Mouse (Mus musculus) activated CD4-positive, CD25-positive, alpha-beta regulatory T cell, adult 9 weeks (primary cell): ENCODE measurements around the gene Erich4. TPM values are rescaled to one million over a fixed set of nuclear protein-coding genes. Genes with fewer than 3 reads are reported as not detected.

ENCODE experiments used
- polyA plus RNA-seq: library from polyadenylated mRNA; unstranded; fragments of 100-300 nt; shearing (Covaris generic); gene quantifications from one replicate; pipeline ENCODE4 v1.2.1, GENCODE M21; 2017

Gene Erich4
- not detected for polyA plus RNA-seq

GRCm38 (mm10) chr7:25615706-25616011, at the start of gene Erich4:
Gene Erich4 (minus strand): TSS chr7:25615892.

DNA sequence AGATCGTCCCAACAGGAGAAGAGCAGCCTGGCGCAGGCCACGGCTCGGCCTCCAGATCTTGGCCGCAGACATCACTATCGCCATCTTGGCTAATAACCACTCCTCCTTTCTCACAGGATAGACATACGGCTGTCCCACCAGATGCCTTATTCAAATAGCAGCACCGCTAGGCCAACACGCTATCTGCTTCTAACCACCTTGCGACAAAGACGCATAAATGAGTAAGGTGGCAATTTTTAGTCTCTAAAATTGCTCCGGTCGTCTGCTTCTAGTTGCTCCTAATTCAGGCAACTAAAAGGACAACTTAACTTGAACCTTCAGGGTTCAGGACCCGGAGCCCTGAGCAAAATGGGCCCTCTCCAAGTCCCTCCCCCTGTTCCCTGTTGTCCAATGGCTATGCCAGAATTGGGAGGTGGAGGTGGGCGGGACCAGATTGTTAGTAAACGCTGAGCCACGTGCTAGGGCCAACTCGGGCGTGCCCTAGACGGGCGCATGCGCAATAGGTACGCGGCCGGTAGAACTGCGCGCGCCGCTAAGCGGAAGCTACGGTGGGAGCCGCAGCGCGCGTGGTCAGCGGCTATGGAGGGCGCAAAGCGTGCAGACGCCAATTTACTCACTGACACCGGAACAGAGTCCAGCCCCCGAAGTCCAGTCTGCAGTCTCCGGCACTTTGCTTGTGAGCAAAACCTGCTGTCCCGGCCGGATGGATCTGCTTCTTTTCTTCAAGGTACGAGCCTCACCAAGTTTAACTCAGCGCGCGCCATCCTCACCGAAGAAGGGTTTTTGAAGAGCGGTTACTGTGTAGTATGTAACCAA, 43.2 kb upstream of the Erich4 start, which contains the start of the genes Bckdha and Exosc5:
Gene Bckdha (minus strand): TSS at position 325 of the 816 bp plus-strand sequence.
Gene Exosc5 (plus strand): TSS at position 508 of the 816 bp plus-strand sequence.

GRCm38 (mm10) chr7:25626509-25627430, 11.1 kb upstream of the Erich4 start, which contains the start of gene B3gnt8:
Gene B3gnt8 (plus strand): TSS chr7:25626654.

DNA sequence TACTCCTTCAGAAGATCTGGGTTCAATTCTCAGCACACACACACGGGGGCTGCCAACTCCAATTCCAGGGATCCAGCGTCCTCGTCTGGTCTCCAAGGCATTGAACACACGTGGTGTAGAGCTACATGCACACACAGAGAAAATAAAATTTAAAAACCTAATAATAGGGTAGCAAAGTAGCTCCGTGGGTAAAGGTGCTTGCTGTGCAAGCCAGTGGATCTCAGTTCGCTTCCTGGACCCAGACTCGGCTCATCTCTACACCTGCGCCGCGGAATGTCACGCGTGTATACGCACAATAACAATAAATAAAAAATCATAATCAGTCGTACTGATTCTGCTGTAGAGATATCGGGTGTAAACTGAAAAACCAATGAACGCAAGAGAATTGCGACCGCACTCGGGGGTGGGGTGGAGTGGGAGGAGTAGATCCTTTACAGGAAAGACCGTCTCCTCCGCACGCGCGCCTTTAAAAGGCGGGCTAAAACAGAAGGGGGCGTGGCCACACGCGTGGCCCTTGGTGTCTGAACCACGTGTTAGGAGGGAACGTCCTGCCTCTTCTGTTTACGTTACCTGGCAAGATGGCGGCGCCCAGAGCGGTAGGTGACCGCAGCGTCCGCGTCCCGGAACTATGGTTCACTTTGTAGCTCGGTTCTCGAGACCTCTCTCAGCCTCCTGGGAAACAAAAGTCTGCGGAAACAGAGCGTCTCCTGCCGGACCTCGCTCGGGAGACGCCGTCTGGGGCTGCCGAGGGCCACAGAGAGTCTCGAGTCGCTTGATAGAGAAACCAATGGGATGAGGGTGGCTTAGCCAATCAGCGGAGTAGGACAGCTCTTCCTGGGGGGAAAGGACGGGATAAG, 3.4 kb upstream of the Erich4 start, which contains the start of gene Dmac2:
Gene Dmac2 (plus strand): TSS at position 550 of the 857 bp plus-strand sequence.

Other genes starting within 250 kb of the Erich4 start
- gene Cnfn, start 246.2 kb downstream of the Erich4 start, polyA plus RNA-seq, result not detected
- 18.2 TPM for gene Lipe, start 217.2 kb downstream of the Erich4 start, polyA plus RNA-seq
- gene Cxcl17, start 203.0 kb downstream of the Erich4 start, polyA plus RNA-seq, result not detected
- 0.37 TPM for gene Ceacam1, start 138.3 kb downstream of the Erich4 start, polyA plus RNA-seq
- not detected for gene Ceacam2, start 76.0 kb downstream of the Erich4 start, polyA plus RNA-seq
- gene Dmac2, start 3.5 kb upstream of the Erich4 start, polyA plus RNA-seq, result 67.2 TPM
- gene B3gnt8, start 10.8 kb upstream of the Erich4 start, polyA plus RNA-seq, result 0.28 TPM
- gene Bckdha, start 43.1 kb upstream of the Erich4 start, polyA plus RNA-seq, result 53.1 TPM
- 113 TPM for gene Exosc5, start 43.3 kb upstream of the Erich4 start, polyA plus RNA-seq
- gene Tmem91, start 59.3 kb upstream of the Erich4 start, polyA plus RNA-seq, result 4.5 TPM
- 51.7 TPM for gene B9d2, start 64.9 kb upstream of the Erich4 start, polyA plus RNA-seq
- 80.3 TPM for gene Tgfb1, start 71.1 kb upstream of the Erich4 start, polyA plus RNA-seq
- 78.1 TPM for gene Ccdc97, start 103.2 kb upstream of the Erich4 start, polyA plus RNA-seq
- gene Hnrnpul1, start 138.9 kb upstream of the Erich4 start, polyA plus RNA-seq, result 61.1 TPM
- 46.6 TPM for gene Axl, start 172.8 kb upstream of the Erich4 start, polyA plus RNA-seq
- gene Cyp2s1, start 201.0 kb upstream of the Erich4 start, polyA plus RNA-seq, result 4.9 TPM